Mouse (Mus musculus): ENCODE measurements around the gene Ankrd6. TPM values are rescaled to one million over a fixed set of nuclear protein-coding genes. Genes with fewer than 3 reads are reported as not detected.

Gene Ankrd6
- polyA plus RNA-seq, 1 experiment from 2014 or later, result 31.3 TPM

GRCm38 (mm10) chr4:32918571-32918970 lies 32.1 kb downstream of the Ankrd6 start:
- Histone ChIP-seq H3K4me1 (ENCODE audit: control insufficient read depth, insufficient read depth, low read length) (peaks cover 58% of the 10 kb centered on the region), H3K36me3 (ENCODE audit: control insufficient read depth, insufficient read depth, low read length) (no peaks in the 10 kb centered on the region), H3K27me3 (ENCODE audit: control insufficient read depth, insufficient read depth, low read length) (no peaks in the 10 kb centered on the region), H3K27ac (replicated peaks; ENCODE audit: low read depth, low read length) (peak overlapping the region; percentile 37; the same call in 1 of the 2 replicates), H3K4me2 (ENCODE audit: low read length) (no peak overlapping the region), H3K9me3 (ENCODE audit: control insufficient read depth, low read length) (no peaks in the 10 kb centered on the region), H3K9ac (replicated peaks; ENCODE audit: low read length) (no peak overlapping the region), H3K4me3 (replicated peaks; ENCODE audit: low read depth, low read length) (no peak overlapping the region)
- ATAC-seq (ENCODE audit: low FRiP score, low TSS enrichment) (no peak), DNase-seq (no peak)
- WGBS, result 43% methylated on average over 5 of the region's 5 CpGs

- Histone ChIP-seq H3K9ac (replicated peaks; ENCODE audit: low read length) (no peak overlapping the region), H3K36me3 (ENCODE audit: control insufficient read depth, insufficient read depth, low read length) (no peaks in the 10 kb centered on the region), H3K27ac (replicated peaks; ENCODE audit: low read depth, low read length) (peak overlapping the region; percentile 63; the same call in 1 of the 2 replicates), H3K4me3 (replicated peaks; ENCODE audit: low read depth, low read length) (no peak overlapping the region), H3K4me1 (ENCODE audit: control insufficient read depth, insufficient read depth, low read length) (peaks cover 44% of the 10 kb centered on the region), H3K4me2 (ENCODE audit: low read length) (no peak overlapping the region), H3K9me3 (ENCODE audit: control insufficient read depth, low read length) (no peaks in the 10 kb centered on the region), H3K27me3 (ENCODE audit: control insufficient read depth, insufficient read depth, low read length) (no peaks in the 10 kb centered on the region)
- ATAC-seq (ENCODE audit: low FRiP score, low TSS enrichment) (no peak), DNase-seq (no peak)
- 58% methylated on average over 6 of the region's 6 CpGs for WGBS
These were observed 33.8 kb downstream of the Ankrd6 start for GRCm38 (mm10) chr4:32916689-32917385.

GRCm38 (mm10) chr4:32915928-32916327 lies 34.7 kb downstream of the Ankrd6 start:
- H3K4me1 ChIP-seq (ENCODE audit: control insufficient read depth, insufficient read depth, low read length), result peaks cover 37% of the 10 kb centered on the region
- peak; percentile 70; the same call in 1 of the 2 replicates for ATAC-seq (ENCODE audit: low FRiP score, low TSS enrichment)
- 11% methylated on average over 8 of the region's 8 CpGs for WGBS
- peak overlapping the region; percentile 24 for H3K9ac ChIP-seq (replicated peaks; ENCODE audit: low read length)
- H3K27ac ChIP-seq (replicated peaks; ENCODE audit: low read depth, low read length), result peak overlapping the region; percentile 63
- H3K27me3 ChIP-seq (ENCODE audit: control insufficient read depth, insufficient read depth, low read length), result no peaks in the 10 kb centered on the region
- no peaks in the 10 kb centered on the region for H3K9me3 ChIP-seq (ENCODE audit: control insufficient read depth, low read length)
- peak overlapping the region; percentile 13 for H3K4me2 ChIP-seq (ENCODE audit: low read length)
- no peak overlapping the region for H3K4me3 ChIP-seq (replicated peaks; ENCODE audit: low read depth, low read length)
- peak; percentile 76 for DNase-seq
- no peaks in the 10 kb centered on the region for H3K36me3 ChIP-seq (ENCODE audit: control insufficient read depth, insufficient read depth, low read length)

GRCm38 (mm10) chr4:32909996-32910395 lies 40.6 kb downstream of the Ankrd6 start:
- Histone ChIP-seq H3K4me3 (replicated peaks; ENCODE audit: low read depth, low read length) (no peak overlapping the region), H3K27ac (replicated peaks; ENCODE audit: low read depth, low read length) (no peak overlapping the region), H3K36me3 (ENCODE audit: control insufficient read depth, insufficient read depth, low read length) (no peaks in the 10 kb centered on the region), H3K4me2 (ENCODE audit: low read length) (no peak overlapping the region), H3K9ac (replicated peaks; ENCODE audit: low read length) (no peak overlapping the region), H3K4me1 (ENCODE audit: control insufficient read depth, insufficient read depth, low read length) (no peaks in the 10 kb centered on the region), H3K27me3 (ENCODE audit: control insufficient read depth, insufficient read depth, low read length) (no peaks in the 10 kb centered on the region), H3K9me3 (ENCODE audit: control insufficient read depth, low read length) (no peaks in the 10 kb centered on the region)
- ATAC-seq (ENCODE audit: low FRiP score, low TSS enrichment) (no peak), DNase-seq (no peak)
- WGBS, result 98% methylated on average over 1 of the region's 1 CpGs

GRCm38 (mm10) chr4:32909241-32909979 lies 41.2 kb downstream of the Ankrd6 start:
- DNase-seq (no peak), ATAC-seq (ENCODE audit: low FRiP score, low TSS enrichment) (no peak)
- Histone ChIP-seq H3K4me2 (ENCODE audit: low read length) (no peak overlapping the region), H3K27ac (replicated peaks; ENCODE audit: low read depth, low read length) (no peak overlapping the region), H3K27me3 (ENCODE audit: control insufficient read depth, insufficient read depth, low read length) (no peaks in the 10 kb centered on the region), H3K4me1 (ENCODE audit: control insufficient read depth, insufficient read depth, low read length) (no peaks in the 10 kb centered on the region), H3K36me3 (ENCODE audit: control insufficient read depth, insufficient read depth, low read length) (no peaks in the 10 kb centered on the region), H3K9ac (replicated peaks; ENCODE audit: low read length) (no peak overlapping the region), H3K9me3 (ENCODE audit: control insufficient read depth, low read length) (no peaks in the 10 kb centered on the region), H3K4me3 (replicated peaks; ENCODE audit: low read depth, low read length) (no peak overlapping the region)
- 86% methylated on average over 3 of the region's 3 CpGs for WGBS

- Histone ChIP-seq H3K27me3 (ENCODE audit: control insufficient read depth, insufficient read depth, low read length) (no peaks in the 10 kb centered on the region), H3K4me2 (ENCODE audit: low read length) (no peak overlapping the region), H3K27ac (replicated peaks; ENCODE audit: low read depth, low read length) (no peak overlapping the region), H3K4me1 (ENCODE audit: control insufficient read depth, insufficient read depth, low read length) (no peaks in the 10 kb centered on the region), H3K9me3 (ENCODE audit: control insufficient read depth, low read length) (no peaks in the 10 kb centered on the region), H3K9ac (replicated peaks; ENCODE audit: low read length) (no peak overlapping the region), H3K36me3 (ENCODE audit: control insufficient read depth, insufficient read depth, low read length) (no peaks in the 10 kb centered on the region), H3K4me3 (replicated peaks; ENCODE audit: low read depth, low read length) (no peak overlapping the region)
- DNase-seq, result no peak
- ATAC-seq (ENCODE audit: low FRiP score, low TSS enrichment), result no peak
- WGBS, result 91% methylated on average over 3 of the region's 3 CpGs
These were observed 43.0 kb downstream of the Ankrd6 start for GRCm38 (mm10) chr4:32907631-32908030.

GRCm38 (mm10) chr4:32906627-32907026 lies 44.0 kb downstream of the Ankrd6 start:
- 62% methylated on average over 6 of the region's 6 CpGs for WGBS
- Histone ChIP-seq H3K27me3 (ENCODE audit: control insufficient read depth, insufficient read depth, low read length) (no peaks in the 10 kb centered on the region), H3K9me3 (ENCODE audit: control insufficient read depth, low read length) (no peaks in the 10 kb centered on the region), H3K9ac (replicated peaks; ENCODE audit: low read length) (no peak overlapping the region), H3K4me2 (ENCODE audit: low read length) (no peak overlapping the region), H3K36me3 (ENCODE audit: control insufficient read depth, insufficient read depth, low read length) (no peaks in the 10 kb centered on the region), H3K4me1 (ENCODE audit: control insufficient read depth, insufficient read depth, low read length) (no peaks in the 10 kb centered on the region), H3K4me3 (replicated peaks; ENCODE audit: low read depth, low read length) (no peak overlapping the region), H3K27ac (replicated peaks; ENCODE audit: low read depth, low read length) (no peak overlapping the region)
- no peak for ATAC-seq (ENCODE audit: low FRiP score, low TSS enrichment)
- peak; percentile 52 for DNase-seq

GRCm38 (mm10) chr4:32905913-32906312 lies 44.7 kb downstream of the Ankrd6 start:
- H3K27ac ChIP-seq (replicated peaks; ENCODE audit: low read depth, low read length), result no peak overlapping the region
- no peak overlapping the region for H3K4me3 ChIP-seq (replicated peaks; ENCODE audit: low read depth, low read length)
- no peaks in the 10 kb centered on the region for H3K9me3 ChIP-seq (ENCODE audit: control insufficient read depth, low read length)
- H3K36me3 ChIP-seq (ENCODE audit: control insufficient read depth, insufficient read depth, low read length), result no peaks in the 10 kb centered on the region
- ATAC-seq (ENCODE audit: low FRiP score, low TSS enrichment), result no peak
- no peak for DNase-seq
- no peak overlapping the region for H3K9ac ChIP-seq (replicated peaks; ENCODE audit: low read length)
- H3K4me2 ChIP-seq (ENCODE audit: low read length), result no peak overlapping the region
- WGBS, result 96% methylated on average over 2 of the region's 2 CpGs
- no peaks in the 10 kb centered on the region for H3K27me3 ChIP-seq (ENCODE audit: control insufficient read depth, insufficient read depth, low read length)
- no peaks in the 10 kb centered on the region for H3K4me1 ChIP-seq (ENCODE audit: control insufficient read depth, insufficient read depth, low read length)

- DNase-seq (no peak), ATAC-seq (ENCODE audit: low FRiP score, low TSS enrichment) (no peak)
- Histone ChIP-seq H3K9ac (replicated peaks; ENCODE audit: low read length) (no peak overlapping the region), H3K4me3 (replicated peaks; ENCODE audit: low read depth, low read length) (no peak overlapping the region), H3K27ac (replicated peaks; ENCODE audit: low read depth, low read length) (no peak overlapping the region), H3K4me2 (ENCODE audit: low read length) (no peak overlapping the region), H3K36me3 (ENCODE audit: control insufficient read depth, insufficient read depth, low read length) (no peaks in the 10 kb centered on the region), H3K27me3 (ENCODE audit: control insufficient read depth, insufficient read depth, low read length) (no peaks in the 10 kb centered on the region), H3K4me1 (ENCODE audit: control insufficient read depth, insufficient read depth, low read length) (no peaks in the 10 kb centered on the region), H3K9me3 (ENCODE audit: control insufficient read depth, low read length) (no peaks in the 10 kb centered on the region)
- WGBS, result 73% methylated on average over 2 of the region's 2 CpGs
These were observed 45.3 kb downstream of the Ankrd6 start for GRCm38 (mm10) chr4:32905381-32905780.

Measured in midbrain, embryonic 14.5 days (tissue).